Mouse (Mus musculus): Measurements from ENCODE around the gene Radil. TPM values are rescaled to one million over a fixed set of nuclear protein-coding genes. Genes with fewer than 3 reads are reported as not detected.
A peak's percentile ranks its signal among the peaks of the same experiment; 100 is the strongest.

Gene Radil
- polyA plus RNA-seq, 1 experiment: 40.6 TPM

DNA sequence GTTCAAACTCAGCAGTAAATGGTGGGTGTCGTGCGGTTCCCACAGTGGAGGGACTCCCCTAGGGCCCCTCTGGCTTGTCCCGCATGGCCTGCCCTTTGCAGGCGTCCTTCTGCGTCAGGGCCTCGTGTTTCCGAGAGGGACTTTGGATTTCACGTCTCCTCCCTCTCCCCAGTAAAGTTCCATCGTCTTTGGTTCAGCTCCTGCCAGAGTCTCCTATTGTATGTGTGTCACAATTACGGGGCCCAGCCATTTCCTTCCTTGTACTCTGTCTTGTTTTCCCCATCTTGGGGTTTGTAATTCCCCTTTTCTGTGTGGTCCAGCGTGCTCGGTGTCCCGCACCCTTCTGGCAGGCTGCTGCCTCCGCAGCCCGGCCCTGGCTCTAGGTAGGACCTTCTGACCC, 107.4 kb downstream of the Radil start:
- TF ChIP-seq CTCF (IDR thresholded peaks at IDR 0.05; ENCODE audit: insufficient read depth, low read length): no peak
- TF ChIP-seq POLR2A (IDR thresholded peaks at IDR 0.05; ENCODE audit: borderline replicate concordance, extremely low read depth, low read depth, low read length): no peak
- 59% methylated on average over 15 of the region's 15 CpGs for WGBS
- DNase-seq: no peak
- Histone ChIP-seq H3K4me1 (ENCODE audit: control insufficient read depth, insufficient read depth, low read length) (peaks cover 63% of the 10 kb centered on the region), H3K4me3 (replicated peaks; ENCODE audit: extremely low read depth, low read depth, low read length) (no peak overlapping the region)

- WGBS: 55% methylated on average over 7 of the region's 7 CpGs
- TF ChIP-seq POLR2A (IDR thresholded peaks at IDR 0.05; ENCODE audit: borderline replicate concordance, extremely low read depth, low read depth, low read length) (no peak), CTCF (IDR thresholded peaks at IDR 0.05; ENCODE audit: insufficient read depth, low read length) (no peak)
- no peak for DNase-seq
- Histone ChIP-seq H3K4me3 (replicated peaks; ENCODE audit: extremely low read depth, low read depth, low read length) (no peak overlapping the region), H3K4me1 (ENCODE audit: control insufficient read depth, insufficient read depth, low read length) (peaks cover 61% of the 10 kb centered on the region)
These were observed 108.9 kb downstream of the Radil start for GRCm38 (mm10) chr5:142442045-142442440.

GRCm38 (mm10) chr5:142441332-142442044, 109.4 kb downstream of the Radil start:
- DNase-seq: no peak
- H3K4me1 ChIP-seq (ENCODE audit: control insufficient read depth, insufficient read depth, low read length): peaks cover 61% of the 10 kb centered on the region
- WGBS: 39% methylated on average over 22 of the region's 22 CpGs

GRCm38 (mm10) chr5:142440451-142441147, 110.3 kb downstream of the Radil start:
- no peak for TF ChIP-seq CTCF (IDR thresholded peaks at IDR 0.05; ENCODE audit: insufficient read depth, low read length)
- DNase-seq: peak; percentile 90
- Histone ChIP-seq H3K4me1 (ENCODE audit: control insufficient read depth, insufficient read depth, low read length) (peaks cover 59% of the 10 kb centered on the region), H3K4me3 (replicated peaks; ENCODE audit: extremely low read depth, low read depth, low read length) (peak overlapping the region; percentile 41)
- whole genome bisulfite sequencing: 0% methylated on average over 19 of the region's 19 CpGs

More at GRCm38 (mm10) chr5:142441332-142442044, 109.4 kb downstream of the Radil start:
- H3K4me3 ChIP-seq (replicated peaks; ENCODE audit: extremely low read depth, low read depth, low read length): peak overlapping the region; percentile 41
- TF ChIP-seq CTCF (IDR thresholded peaks at IDR 0.05; ENCODE audit: insufficient read depth, low read length) (no peak), POLR2A (IDR thresholded peaks at IDR 0.05; ENCODE audit: borderline replicate concordance, extremely low read depth, low read depth, low read length) (no peak)

DNA sequence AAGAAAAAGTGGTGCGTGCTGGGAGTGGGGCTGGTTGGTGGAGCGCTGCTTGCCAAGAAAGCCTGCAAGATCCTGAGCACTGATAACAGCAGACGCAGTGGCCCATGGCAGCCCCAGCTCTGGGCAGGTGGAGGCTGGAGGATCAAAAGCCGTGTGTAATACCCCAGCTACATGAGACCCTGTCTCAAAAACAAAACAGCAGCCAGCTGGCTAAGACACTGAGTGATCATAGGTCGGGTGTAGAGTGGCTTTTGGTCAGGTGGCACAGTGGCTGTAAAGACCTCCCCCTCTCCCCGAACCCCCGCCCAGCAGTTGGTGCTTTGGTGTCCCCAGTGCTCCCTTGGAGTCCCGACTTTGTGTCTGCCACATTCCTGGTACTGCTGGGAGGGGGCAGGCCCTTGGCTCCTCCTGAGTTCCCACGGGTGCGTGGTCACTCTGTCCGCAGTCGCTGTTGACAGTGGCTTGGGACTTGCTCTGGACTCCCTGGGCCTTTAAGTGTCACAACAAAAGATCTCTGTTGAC, 110.9 kb downstream of the Radil start:
- no peak for TF ChIP-seq POLR2A (IDR thresholded peaks at IDR 0.05; ENCODE audit: borderline replicate concordance, extremely low read depth, low read depth, low read length)
- TF ChIP-seq CTCF (IDR thresholded peaks at IDR 0.05; ENCODE audit: insufficient read depth, low read length): no peak

GRCm38 (mm10) chr5:142438380-142438938, 112.4 kb downstream of the Radil start:
- no peak for DNase-seq
- WGBS: 74% methylated on average over 16 of the region's 16 CpGs
- peaks cover 40% of the 10 kb centered on the region for H3K4me1 ChIP-seq (ENCODE audit: control insufficient read depth, insufficient read depth, low read length)
- TF ChIP-seq POLR2A (IDR thresholded peaks at IDR 0.05; ENCODE audit: borderline replicate concordance, extremely low read depth, low read depth, low read length): no peak
- TF ChIP-seq CTCF (IDR thresholded peaks at IDR 0.05; ENCODE audit: insufficient read depth, low read length): no peak
- no peak overlapping the region for H3K4me3 ChIP-seq (replicated peaks; ENCODE audit: extremely low read depth, low read depth, low read length)

More for the DNA sequence above, 110.9 kb downstream of the Radil start:
- 3% methylated on average over 12 of the region's 12 CpGs for WGBS
- no peak for DNase-seq
- Histone ChIP-seq H3K4me1 (ENCODE audit: control insufficient read depth, insufficient read depth, low read length) (peaks cover 54% of the 10 kb centered on the region), H3K4me3 (replicated peaks; ENCODE audit: extremely low read depth, low read depth, low read length) (peak overlapping the region; percentile 12)

DNA sequence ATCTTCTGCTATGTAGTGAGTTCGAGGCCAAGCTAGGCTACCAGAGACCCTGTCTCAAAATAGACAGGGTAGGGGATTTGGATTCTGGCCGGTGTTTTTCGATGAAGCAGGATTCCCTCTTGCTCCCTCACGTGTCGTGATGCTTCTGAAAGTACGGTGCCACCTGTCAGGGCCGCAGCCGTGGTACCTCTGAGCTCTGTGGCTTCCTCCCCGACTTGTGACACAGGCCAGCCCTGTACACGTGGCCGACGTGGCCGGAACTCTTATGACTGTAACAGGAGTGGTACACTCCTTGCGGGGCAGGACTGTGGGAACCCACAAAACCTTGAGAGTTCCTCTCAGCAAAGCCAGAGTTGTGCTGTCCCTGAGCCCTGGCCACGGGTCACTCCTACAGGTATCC, 115.2 kb downstream of the Radil start:
- peaks cover 32% of the 10 kb centered on the region for H3K4me1 ChIP-seq (ENCODE audit: control insufficient read depth, insufficient read depth, low read length)
- WGBS: 95% methylated on average over 15 of the region's 15 CpGs
- no peak overlapping the region for H3K4me3 ChIP-seq (replicated peaks; ENCODE audit: extremely low read depth, low read depth, low read length)
- TF ChIP-seq CTCF (IDR thresholded peaks at IDR 0.05; ENCODE audit: insufficient read depth, low read length) (no peak), POLR2A (IDR thresholded peaks at IDR 0.05; ENCODE audit: borderline replicate concordance, extremely low read depth, low read depth, low read length) (no peak)
- no peak for DNase-seq

Other genes starting within 250 kb of the Radil start
- 23.5 and 26.1 TPM in 2 replicates for gene Foxk1, start 149.6 kb downstream of the Radil start, polyA plus RNA-seq (2012; rRNA removed)
- 50.6 and 66.2 TPM in 2 replicates for gene Ap5z1, start 87.2 kb downstream of the Radil start, polyA plus RNA-seq (2012; rRNA removed)
- 0.10 and 0.14 TPM in 2 replicates for gene Papolb, start 21.0 kb downstream of the Radil start, polyA plus RNA-seq (2012; rRNA removed)
- 0.03 and 0.14 TPM in 2 replicates for gene Mmd2, start 57.7 kb upstream of the Radil start, polyA plus RNA-seq (2012; rRNA removed)
- gene Wipi2, start 76.6 kb upstream of the Radil start, polyA plus RNA-seq (2012; rRNA removed): 33.1 and 38.4 TPM in 2 replicates
- 1.6 and 2.7 TPM in 2 replicates for gene Slc29a4, start 141.4 kb upstream of the Radil start, polyA plus RNA-seq (2012; rRNA removed)